Mouse (Mus musculus) E14TG2a.4 (cell line): Measurements from ENCODE around the gene Gm20605.

Source experiments
- H3K27me3 ChIP-seq: 2 replicates; pipeline ENCODE4 v1.6.1; 2014; ENCODE audit warnings: low read length, control low read depth; ENCODE audit not compliant: insufficient read depth
- H3K36me3 ChIP-seq: 2 replicates; pipeline ENCODE4 v1.6.1; 2014; ENCODE audit warnings: low read length, control low read depth; ENCODE audit not compliant: insufficient read depth
- H3K4me1 ChIP-seq: replicated peaks from 2 replicates; pipeline ENCODE4 v1.6.1; 2014; ENCODE audit warnings: low read depth, low read length, control low read depth
- H3K4me3 ChIP-seq: replicated peaks from 2 replicates; pipeline ENCODE4 v1.5.1; 2014; ENCODE audit warnings: mild to moderate bottlenecking, low read length
- H3K9me3 ChIP-seq: 2 replicates; pipeline ENCODE4 v1.6.1; 2014; ENCODE audit warnings: low read length, control low read depth
- CTCF ChIP-seq: conservative IDR thresholded peaks from 2 replicates; pipeline ENCODE4 v1.5.1; 2014; ENCODE audit warnings: low read length
- NANOG ChIP-seq: IDR thresholded peaks from 2 replicates; pipeline ENCODE4 v1.6.1; 2014; ENCODE audit warnings: borderline replicate concordance, low read length, mixed read lengths
- POU5F1 ChIP-seq: IDR thresholded peaks from 2 replicates; pipeline ENCODE4 v1.6.1; 2014; ENCODE audit warnings: low read length, borderline replicate concordance

The Gm20605 gene

DNA sequence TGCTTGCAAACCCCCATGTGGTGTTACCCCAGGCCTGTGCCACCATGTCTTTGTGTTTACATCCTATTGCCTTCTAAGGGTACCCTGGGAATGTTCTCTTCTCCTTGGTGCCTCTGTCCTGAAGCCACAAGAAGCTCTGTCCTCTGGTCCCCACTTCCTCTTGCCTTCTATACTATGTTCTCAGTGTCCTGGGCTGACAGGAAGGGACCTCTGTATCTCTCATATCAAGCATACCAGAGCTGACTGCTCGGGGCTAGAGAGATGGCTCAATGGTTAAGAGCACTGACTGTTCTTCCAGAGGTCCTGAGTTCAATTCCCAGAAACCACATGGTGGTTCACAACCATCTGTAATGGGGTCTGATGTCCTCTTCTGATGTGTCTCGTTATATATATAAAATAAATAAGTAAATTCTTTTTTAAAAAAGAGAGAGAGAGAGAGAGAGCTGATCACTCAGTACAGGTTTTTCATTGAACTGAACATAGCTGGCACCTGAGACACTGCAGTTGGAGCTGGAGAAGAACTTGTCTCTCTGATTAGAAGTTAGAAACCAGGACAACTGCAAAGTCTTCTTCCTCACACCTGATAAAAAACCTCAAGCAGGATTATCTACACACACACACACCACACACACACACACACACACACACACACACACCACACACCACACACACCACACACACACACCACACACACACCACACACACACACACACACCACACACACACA is 30.7 kb upstream of the Gm20605 start:
- peak overlapping the region; percentile 95; the same call in 1 of the 2 replicates for H3K4me3 ChIP-seq
- H3K9me3 ChIP-seq, result no peaks in the 10 kb centered on the region
- H3K4me1 ChIP-seq, result peaks cover 58% of the 10 kb centered on the region
- peaks cover 16% of the 10 kb centered on the region for H3K36me3 ChIP-seq
- TF ChIP-seq POU5F1 (no peak), NANOG (no peak), CTCF (no peak)
- H3K27me3 ChIP-seq, result no peaks in the 10 kb centered on the region

DNA sequence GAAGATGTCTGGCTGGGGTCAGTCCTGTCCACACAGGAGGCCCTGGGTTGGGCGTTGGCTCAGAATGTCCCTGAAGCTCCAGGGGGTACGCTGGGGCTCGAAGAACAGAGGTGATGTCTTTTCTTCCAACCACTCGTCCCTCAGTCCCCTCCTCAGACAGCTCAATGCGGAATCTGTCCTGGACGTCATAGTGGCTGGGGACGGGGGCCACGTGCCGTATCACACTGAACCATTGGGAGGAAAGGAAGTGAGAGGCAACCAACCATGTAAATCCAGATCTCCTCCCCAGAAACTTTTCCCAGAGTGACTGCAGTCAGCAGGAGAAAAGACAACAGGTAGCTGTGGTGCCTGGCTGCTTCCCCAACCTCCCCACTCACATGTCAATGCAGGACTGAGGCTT is 29.4 kb upstream of the Gm20605 start:
- Histone ChIP-seq H3K9me3 (no peaks in the 10 kb centered on the region), H3K4me1 (peaks cover 65% of the 10 kb centered on the region), H3K27me3 (no peaks in the 10 kb centered on the region), H3K4me3 (peak overlapping the region; percentile 90), H3K36me3 (peaks cover 27% of the 10 kb centered on the region)
- TF ChIP-seq POU5F1, result no peak
- no peak for TF ChIP-seq CTCF
- no peak for TF ChIP-seq NANOG

DNA sequence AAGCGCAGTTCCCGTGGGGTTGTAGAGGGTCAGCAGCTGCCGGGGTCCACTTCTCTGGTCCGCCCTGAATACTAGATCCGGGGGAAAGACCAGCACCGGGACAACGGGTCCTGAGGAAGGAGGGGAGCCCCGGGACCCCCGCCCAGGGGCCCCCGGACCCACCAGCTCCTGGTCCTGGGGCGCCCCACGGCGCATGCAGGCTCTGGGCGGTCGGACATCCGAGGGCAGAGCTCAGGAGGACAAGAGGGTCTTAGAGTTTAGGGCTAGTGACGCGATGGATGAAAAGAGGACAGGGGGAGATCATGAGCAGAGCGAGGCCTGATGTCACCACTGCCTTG is 28.7 kb upstream of the Gm20605 start:
- Histone ChIP-seq H3K4me1 (peaks cover 64% of the 10 kb centered on the region), H3K9me3 (no peaks in the 10 kb centered on the region), H3K36me3 (peaks cover 33% of the 10 kb centered on the region), H3K27me3 (no peaks in the 10 kb centered on the region), H3K4me3 (peak overlapping the region; percentile 90)
- TF ChIP-seq POU5F1, result no peak
- TF ChIP-seq NANOG, result no peak
- TF ChIP-seq CTCF, result no peak

DNA sequence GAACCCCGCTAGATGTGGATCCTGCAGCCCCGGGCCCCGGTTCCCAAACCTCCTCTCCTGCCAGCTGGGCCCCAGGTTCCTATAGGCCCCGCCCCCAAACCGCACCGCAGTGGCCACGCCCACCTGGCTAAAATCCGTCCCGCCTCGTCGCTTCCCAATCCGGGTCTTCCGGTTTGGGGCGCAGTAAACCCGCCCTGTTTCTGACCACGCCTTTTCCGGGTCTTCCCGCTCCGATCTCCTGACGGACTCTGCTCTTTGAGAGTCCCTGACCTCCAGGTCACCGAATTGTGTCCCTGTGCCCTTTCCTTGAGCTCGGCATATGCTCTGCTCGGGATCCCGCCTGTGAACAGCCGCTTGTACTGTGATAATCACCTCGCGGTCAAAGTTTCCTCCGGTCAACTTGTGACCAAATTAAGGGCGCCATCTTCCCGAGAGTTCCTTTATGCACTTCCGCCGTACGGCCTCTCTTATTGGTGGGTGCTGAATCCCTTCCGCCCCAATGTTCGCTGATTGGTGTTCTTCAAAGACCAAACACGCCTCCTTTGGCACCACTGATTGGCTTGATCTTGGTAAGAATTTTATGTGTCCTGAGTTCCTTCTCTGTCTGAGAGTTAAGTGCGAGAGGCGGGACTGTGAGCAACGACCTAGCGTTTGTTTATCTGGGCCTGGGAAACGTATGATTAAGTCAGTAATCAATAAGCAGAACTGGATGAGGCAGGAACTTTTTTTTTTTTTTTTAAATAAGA is 28.2 kb upstream of the Gm20605 start, which contains the start of gene Mospd3:
Gene Mospd3, minus strand, starts transcription at position 440 of the 746 bp plus-strand sequence.
- no peaks in the 10 kb centered on the region for H3K9me3 ChIP-seq
- no peaks in the 10 kb centered on the region for H3K27me3 ChIP-seq
- H3K36me3 ChIP-seq, result peaks cover 39% of the 10 kb centered on the region
- peaks cover 63% of the 10 kb centered on the region for H3K4me1 ChIP-seq
- TF ChIP-seq CTCF (no peak), NANOG (no peak), POU5F1 (no peak)
- H3K4me3 ChIP-seq, result peak within 1 kb of the TSS; percentile 90

DNA sequence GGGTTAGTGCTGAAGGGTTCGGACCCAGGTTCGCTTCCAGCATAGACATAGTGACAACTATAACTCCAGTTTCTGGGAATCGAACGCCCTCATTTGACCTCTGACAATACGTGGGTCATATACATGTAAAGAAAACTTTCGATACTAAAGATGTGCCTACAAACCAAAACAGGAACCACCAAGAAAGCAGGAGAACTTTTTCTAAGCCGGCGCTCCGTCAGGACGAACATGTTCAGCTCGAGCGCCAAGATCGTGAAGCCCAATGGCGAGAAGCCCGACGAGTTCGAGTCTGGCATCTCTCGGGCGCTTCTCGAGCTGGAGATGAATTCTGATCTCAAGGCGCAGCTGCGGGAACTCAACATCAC is 27.6 kb upstream of the Gm20605 start:
- H3K4me1 ChIP-seq, result peaks cover 65% of the 10 kb centered on the region
- H3K4me3 ChIP-seq, result peak overlapping the region; percentile 90
- TF ChIP-seq CTCF (no peak), NANOG (no peak), POU5F1 (no peak)
- H3K9me3 ChIP-seq, result no peaks in the 10 kb centered on the region
- H3K27me3 ChIP-seq, result no peaks in the 10 kb centered on the region
- H3K36me3 ChIP-seq, result peaks cover 44% of the 10 kb centered on the region

DNA sequence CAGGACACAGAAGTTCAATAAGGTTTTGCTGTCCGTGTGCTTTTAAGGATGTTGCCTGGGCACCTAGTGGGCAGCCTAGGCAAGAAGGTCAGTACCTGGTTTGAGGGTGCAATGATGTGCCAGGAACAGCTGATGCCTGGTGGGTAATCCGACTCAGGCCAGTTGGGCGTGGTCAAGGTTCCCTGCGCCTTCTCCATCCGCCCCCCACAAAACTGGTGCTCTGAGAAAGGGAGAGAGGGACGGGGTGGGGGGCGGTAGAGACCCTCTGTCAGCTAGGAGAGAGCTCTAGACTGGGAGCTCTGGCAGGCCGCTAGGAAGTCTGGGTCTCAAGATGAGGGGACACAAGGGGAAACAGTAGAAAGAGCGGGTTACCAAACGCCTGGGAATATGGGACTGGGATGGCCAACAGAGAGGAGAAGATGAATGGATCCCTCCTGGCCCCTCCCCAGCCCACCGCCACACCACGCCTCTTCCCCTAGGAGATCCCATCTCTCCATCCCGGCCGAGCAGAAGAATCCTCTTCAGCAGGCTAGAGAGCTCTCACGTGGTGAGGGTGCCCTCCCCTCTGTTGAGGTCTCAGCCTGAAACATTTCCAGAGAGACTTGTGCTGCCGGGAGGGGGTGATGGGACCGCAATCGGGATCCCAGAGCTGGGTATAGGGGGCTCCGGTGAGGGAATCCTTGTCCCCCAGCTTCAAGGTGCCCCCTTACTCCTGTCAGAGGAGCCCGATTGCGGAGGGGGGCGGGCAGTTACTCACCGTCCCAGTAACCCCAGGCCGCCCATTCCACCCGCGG is 20.9 kb upstream of the Gm20605 start:
- H3K4me1 ChIP-seq, result peaks cover 90% of the 10 kb centered on the region
- peaks cover 47% of the 10 kb centered on the region for H3K36me3 ChIP-seq
- H3K9me3 ChIP-seq, result no peaks in the 10 kb centered on the region
- no peaks in the 10 kb centered on the region for H3K27me3 ChIP-seq
- TF ChIP-seq CTCF (no peak), NANOG (no peak), POU5F1 (no peak)
- H3K4me3 ChIP-seq, result peak overlapping the region; percentile 80

DNA sequence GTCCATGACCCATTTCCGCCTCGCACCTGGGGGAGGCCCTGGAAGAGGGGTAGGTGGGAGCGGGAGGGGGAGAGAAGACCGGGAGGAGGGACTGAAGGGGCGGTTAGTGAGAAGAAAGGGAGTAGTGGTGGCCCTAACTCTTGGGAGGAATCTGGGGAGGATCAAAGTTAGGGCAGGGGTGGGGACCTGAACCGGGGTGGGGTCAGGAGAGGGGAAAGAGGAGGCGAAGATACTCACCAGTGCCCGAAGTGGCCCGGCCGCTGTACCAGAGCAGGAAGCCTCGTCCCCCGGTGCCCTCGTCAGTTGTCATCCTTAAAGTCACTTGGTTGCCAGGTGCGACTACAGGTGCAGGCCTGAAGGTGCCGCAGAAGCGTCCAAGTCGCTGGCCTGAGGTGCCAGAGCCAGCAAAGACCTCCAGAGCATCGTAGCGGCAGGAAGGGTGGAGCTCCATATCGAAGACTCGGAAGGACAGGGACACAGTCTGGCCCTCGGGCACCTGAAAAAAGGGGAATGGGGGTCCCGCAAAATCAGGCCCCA is 20.3 kb upstream of the Gm20605 start:
- Histone ChIP-seq H3K27me3 (no peaks in the 10 kb centered on the region), H3K36me3 (peaks cover 41% of the 10 kb centered on the region), H3K9me3 (no peaks in the 10 kb centered on the region), H3K4me3 (peak overlapping the region; percentile 80), H3K4me1 (peaks cover 90% of the 10 kb centered on the region)
- TF ChIP-seq CTCF, result no peak
- TF ChIP-seq NANOG, result no peak
- TF ChIP-seq POU5F1, result no peak

DNA sequence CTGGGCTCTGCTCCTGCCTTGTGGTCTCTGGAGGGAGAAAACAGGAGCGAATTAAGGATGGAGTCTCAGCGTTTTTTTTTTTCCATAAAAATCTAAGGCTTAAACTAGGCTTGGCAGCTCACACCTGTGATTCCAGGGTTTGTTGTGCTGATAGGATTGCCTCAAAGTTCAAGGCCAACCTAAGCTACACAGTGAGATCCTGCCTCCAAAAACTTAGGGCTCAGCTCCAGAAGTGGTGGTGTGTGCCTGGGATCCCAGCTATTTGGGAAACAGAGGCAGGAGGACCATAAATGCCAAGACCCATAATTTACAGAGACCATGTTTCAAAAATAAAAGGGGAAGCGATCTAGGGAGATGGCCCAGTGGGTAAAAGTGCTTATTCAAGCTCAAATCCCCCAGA is 19.7 kb upstream of the Gm20605 start:
- H3K4me3 ChIP-seq, result peak overlapping the region; percentile 80
- TF ChIP-seq POU5F1 (no peak), CTCF (no peak), NANOG (no peak)
- peaks cover 35% of the 10 kb centered on the region for H3K36me3 ChIP-seq
- H3K27me3 ChIP-seq, result no peaks in the 10 kb centered on the region
- H3K9me3 ChIP-seq, result no peaks in the 10 kb centered on the region
- H3K4me1 ChIP-seq, result peaks cover 89% of the 10 kb centered on the region
